Mouse (Mus musculus) neutrophil, adult 5-6 weeks (primary cell): ENCODE measurements around the gene Elmo2. TPM values are rescaled to one million over a fixed set of nuclear protein-coding genes. Genes with fewer than 3 reads are reported as not detected.

Source experiments
- ATAC-seq: fragments of 151-379, 151-347 bp; 2 replicates; pipeline ENCODE4 v1.8.0; 2017; ENCODE audit warnings: mild to moderate bottlenecking, moderate TSS enrichment; ENCODE audit not compliant: insufficient number of reproducible peaks, poor library complexity, low FRiP score, severe bottlenecking; ENCODE audit errors: extremely low read depth
- total RNA-seq: library from RNA; stranded (forward); fragments of 200-1000 nt; gene quantifications from 2 replicates; pipeline ENCODE4 v1.2.3, GENCODE M21; 2017

Gene Elmo2
- total RNA-seq = 23.8 and 26.0 TPM in 2 replicates

GRCm38 (mm10) chr2:165326304-165327190 is at the start of gene Elmo2:
Elmo2 (minus strand) TSS chr2:165326479.
- peak; percentile 95 for ATAC-seq

GRCm38 (mm10) chr2:165376001-165376400 is 49.7 kb upstream of the Elmo2 start:
- no peak for ATAC-seq

GRCm38 (mm10) chr2:165375478-165375877 is 49.2 kb upstream of the Elmo2 start:
- ATAC-seq = no peak

- no peak for ATAC-seq
These were observed 44.8 kb upstream of the Elmo2 start for GRCm38 (mm10) chr2:165371066-165371465.

- no peak for ATAC-seq
These were observed 44.1 kb upstream of the Elmo2 start for GRCm38 (mm10) chr2:165370348-165370747.

- ATAC-seq = no peak
These were observed 42.2 kb upstream of the Elmo2 start, which contains the start of gene Zfp663 for GRCm38 (mm10) chr2:165368496-165368895. Zfp663 (minus strand) TSS chr2:165368729.

- no peak for ATAC-seq
These were observed 41.7 kb upstream of the Elmo2 start for GRCm38 (mm10) chr2:165367868-165368439.

GRCm38 (mm10) chr2:165367047-165367520 is 40.8 kb upstream of the Elmo2 start:
- ATAC-seq = no peak

- 0 out of 2 replicates have a peak, but pooled peaks have one; percentile 20 for ATAC-seq
These were observed 38.2 kb upstream of the Elmo2 start for GRCm38 (mm10) chr2:165364334-165365091.

GRCm38 (mm10) chr2:165363282-165363681 is 37.0 kb upstream of the Elmo2 start:
- ATAC-seq = no peak

- ATAC-seq = no peak
These were observed 34.6 kb upstream of the Elmo2 start for GRCm38 (mm10) chr2:165360861-165361260.

GRCm38 (mm10) chr2:165351828-165352513 is 25.7 kb upstream of the Elmo2 start:
- no peak for ATAC-seq

GRCm38 (mm10) chr2:165349466-165349865 is 23.2 kb upstream of the Elmo2 start:
- ATAC-seq = no peak

GRCm38 (mm10) chr2:165346180-165346579 is 19.9 kb upstream of the Elmo2 start:
- ATAC-seq = no peak

GRCm38 (mm10) chr2:165337191-165337590 is 10.9 kb upstream of the Elmo2 start:
- ATAC-seq = no peak

- 0 out of 2 replicates have a peak, but pooled peaks have one; percentile 28 for ATAC-seq
These were observed 6.4 kb upstream of the Elmo2 start for GRCm38 (mm10) chr2:165332610-165333210.

- ATAC-seq = no peak
These were observed 3.4 kb upstream of the Elmo2 start for GRCm38 (mm10) chr2:165329703-165330102.

- ATAC-seq = no peak
These were observed 2.5 kb upstream of the Elmo2 start for GRCm38 (mm10) chr2:165328746-165329145.
